Mouse (Mus musculus) natural killer cell, adult 2 months (primary cell): ENCODE results near the gene Retreg3.
"Not testable (repeated sequence)": the region's sequence is repeated elsewhere in the genome, so short reads cannot be mapped to it uniquely, and the experiment has no call there.

Source experiments
- DNase-seq, 2 experiments: peaks; one replicate each; pipeline ENCODE4 v3.0.0; 2022; ENCODE audit warnings: low spot score in 2 of 2

Retreg3 gene

GRCm38 (mm10) chr11:101148751-101149150 is 29.1 kb upstream of the Retreg3 start:
- no peak for DNase-seq

DNA sequence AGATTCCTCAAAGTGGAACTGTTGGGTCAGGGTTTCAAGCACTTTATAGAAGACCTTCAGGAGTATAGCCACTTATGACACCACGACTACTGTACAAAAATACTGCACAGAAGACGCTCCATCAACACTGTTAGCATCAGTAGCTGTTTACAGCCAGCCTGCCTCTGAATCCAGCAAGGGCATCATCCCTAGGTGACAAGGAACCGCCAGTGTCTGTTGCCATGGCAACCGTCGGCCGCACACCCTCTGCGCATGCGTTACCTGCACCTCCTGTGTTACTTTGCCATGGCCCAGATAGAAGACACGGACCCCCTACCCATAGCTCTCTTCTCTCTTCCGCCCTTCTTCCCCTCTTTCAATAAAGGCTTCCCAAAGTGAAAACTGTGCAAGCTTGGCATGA is 26.7 kb upstream of the Retreg3 start:
- DNase-seq, result no peak

DNA sequence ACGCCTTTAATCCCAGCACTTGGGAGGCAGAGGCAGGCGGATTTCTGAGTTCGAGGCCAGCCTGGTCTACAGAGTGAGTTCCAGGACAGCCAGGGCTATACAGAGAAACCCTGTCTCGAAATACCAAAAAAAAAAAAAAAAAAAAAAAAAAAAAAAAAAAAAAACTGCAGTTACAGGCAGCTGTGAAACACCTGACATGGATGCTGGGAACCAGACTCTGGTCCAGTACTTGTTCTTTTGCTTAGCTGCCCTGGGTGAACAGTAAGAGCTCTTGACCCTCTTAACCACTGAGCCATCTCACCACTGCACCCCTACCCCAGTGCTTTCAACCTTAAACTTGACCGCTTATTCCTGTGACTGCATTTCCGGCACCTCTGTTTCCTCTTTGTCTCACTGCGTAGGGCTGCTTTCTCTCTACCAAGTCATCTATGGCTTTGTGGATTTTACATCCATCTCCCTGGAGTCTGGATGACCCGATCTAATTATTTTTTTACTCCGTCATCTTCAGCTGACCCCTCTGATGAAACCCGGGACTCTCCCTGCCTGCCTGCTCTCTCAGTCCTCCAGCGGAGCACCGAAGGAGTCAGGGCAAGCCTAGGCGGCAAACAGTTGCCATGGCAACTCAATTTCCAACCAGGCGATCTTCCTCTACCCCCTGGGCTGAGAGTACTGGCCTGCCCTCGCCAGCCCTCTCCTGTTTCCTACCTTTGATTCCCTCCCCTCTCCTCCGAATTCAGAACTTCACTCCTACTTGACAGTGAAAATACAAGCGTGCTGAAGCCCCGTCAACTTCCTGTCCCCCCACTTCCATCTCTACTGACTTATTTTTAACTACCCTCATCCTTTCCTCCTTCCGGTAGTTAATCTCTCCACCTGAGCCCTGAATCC is 23.9 kb upstream of the Retreg3 start:
- DNase-seq, result peak; percentile 53 to 63

GRCm38 (mm10) chr11:101142215-101142967 is 22.7 kb upstream of the Retreg3 start:
- DNase-seq, result no peak

DNA sequence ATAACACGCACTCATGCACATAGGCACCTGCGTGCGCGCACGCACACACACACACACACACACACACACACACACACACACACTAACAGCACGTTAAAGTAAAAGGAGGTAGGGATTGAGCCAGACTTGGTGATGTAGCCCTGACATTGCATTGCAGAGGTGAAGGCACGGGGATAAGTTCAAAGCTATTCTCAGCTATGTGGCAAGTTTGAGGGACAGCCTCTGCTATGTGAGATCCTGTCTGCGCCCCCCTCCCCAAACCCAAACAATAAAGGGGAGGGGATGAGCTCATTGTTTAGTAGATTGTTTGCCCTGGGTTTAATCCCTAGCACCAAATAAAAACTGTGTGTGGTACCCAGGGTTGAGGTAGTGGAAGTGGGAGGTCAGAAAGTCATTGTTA is 21.4 kb upstream of the Retreg3 start:
- no peak for DNase-seq

DNA sequence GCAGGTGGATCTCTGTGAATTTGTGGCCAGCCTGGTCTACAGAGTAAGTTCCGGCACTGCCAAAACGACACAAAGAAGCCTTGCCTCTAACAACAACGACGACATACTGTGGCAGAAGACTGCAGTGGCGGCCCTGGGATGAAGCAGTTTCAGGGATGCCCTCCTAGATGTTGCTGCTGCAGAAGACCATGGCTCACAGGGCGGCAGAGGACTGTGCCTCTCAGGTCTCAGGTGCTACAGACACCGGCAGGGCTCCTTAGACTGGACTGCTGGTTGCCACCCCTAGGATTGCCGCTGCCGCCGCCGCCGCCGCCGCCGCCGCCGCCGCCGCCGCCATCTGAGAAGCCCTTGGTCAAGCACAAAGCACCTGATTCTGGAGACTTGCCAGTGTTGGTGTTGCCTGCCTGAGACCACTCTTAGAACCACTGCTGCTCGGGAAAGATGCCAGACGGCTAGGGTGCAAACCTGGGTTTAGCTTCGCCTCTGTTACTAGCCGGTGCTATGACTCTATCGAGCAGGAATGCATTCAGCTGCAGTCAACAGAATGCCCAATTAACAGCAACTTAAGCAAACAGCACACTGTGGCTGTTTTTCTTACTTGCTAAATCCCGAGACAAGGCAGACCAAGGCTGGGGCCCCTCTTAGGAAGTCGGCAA is 20.6 kb upstream of the Retreg3 start:
- DNase-seq, result no peak

- no peak for DNase-seq
Measured at GRCm38 (mm10) chr11:101138536-101139181, 19.0 kb upstream of the Retreg3 start.

DNA sequence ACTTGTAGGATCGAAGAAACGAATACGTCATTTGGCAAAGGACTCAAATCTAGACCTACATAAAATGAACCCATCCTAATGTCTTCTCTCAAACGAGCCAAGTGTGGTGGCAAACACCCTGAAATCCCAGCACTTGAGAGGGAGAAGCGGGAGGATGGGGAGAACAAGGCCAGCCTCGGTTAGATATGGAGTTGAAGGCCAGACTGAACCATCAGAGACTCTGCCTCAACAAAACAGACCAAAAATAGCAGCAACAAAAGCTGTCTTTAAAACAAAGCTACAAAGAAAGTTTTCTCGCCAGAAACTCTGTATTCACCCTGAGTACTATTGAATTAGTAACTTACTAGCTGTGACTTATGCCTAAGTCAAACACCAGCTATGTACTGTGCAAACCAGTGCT is 17.3 kb upstream of the Retreg3 start:
- DNase-seq, result no peak

- no peak for DNase-seq
Measured at GRCm38 (mm10) chr11:101134217-101134865, 14.6 kb upstream of the Retreg3 start.

- no peak for DNase-seq
Measured at GRCm38 (mm10) chr11:101133037-101133436, 13.3 kb upstream of the Retreg3 start.

DNA sequence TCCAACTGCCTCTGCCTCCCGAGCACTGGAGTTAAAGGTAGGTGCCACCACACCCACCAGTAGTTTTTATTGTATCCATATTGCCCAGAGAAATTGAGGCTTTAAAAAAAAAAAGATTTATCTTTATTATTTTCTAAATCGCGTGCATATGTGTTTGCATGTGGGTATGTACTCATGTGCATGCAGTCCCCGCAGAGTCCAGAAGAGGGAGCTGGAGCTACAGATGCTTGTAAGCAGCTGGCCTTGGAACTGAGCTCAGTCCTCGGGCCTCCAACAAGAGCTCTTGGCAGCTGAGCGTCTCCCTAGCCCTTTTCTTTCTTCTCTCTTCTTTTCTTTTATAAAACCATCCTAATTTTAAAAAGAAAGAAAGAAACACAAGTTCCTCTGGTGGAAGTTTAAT is 12.0 kb upstream of the Retreg3 start:
- DNase-seq, result no peak

DNA sequence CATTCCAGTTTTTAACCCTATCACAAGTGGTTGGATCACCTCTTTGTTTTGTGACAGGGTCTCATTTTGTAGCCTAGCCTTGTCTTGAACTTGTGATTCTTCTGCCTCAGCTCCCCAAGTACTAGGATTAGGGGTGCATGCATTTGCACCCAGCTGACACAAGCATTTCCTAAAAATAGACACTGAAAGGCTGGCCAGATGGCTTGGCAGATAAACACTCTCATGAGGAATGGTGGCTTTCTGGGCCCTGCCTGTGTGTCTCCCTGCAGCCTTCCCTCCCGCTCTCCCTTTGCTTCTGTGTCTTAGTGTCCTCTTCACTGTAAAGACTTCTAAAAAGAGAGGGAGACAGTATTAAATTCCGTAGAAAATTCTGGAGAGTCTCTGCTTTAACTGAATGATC is 11.5 kb upstream of the Retreg3 start:
- DNase-seq, result no peak

GRCm38 (mm10) chr11:101130056-101130756 is 10.5 kb upstream of the Retreg3 start:
- no peak for DNase-seq

GRCm38 (mm10) chr11:101128996-101129577 is 9.4 kb upstream of the Retreg3 start:
- no peak for DNase-seq

DNA sequence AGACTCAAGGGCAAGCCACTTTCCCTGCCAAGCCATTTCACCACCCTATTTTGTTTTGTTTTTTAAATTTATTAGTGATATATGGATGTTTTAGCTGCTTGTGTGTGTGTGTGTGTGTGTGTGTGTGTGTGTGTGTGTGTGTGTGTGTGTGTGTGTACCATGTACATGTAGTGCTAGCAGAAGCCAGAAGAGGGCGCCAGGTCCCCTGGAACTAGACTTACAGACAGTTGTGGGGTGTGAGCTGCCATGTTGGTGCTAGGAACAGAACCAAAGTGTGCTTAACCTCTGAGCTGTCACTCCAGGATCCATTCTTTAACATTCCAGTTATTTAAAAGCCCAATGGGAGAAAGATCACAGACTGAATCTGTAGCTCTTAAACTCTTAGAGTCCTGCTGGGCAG is 7.4 kb upstream of the Retreg3 start:
- peak in 1 of 2 experiments; percentile 36 for DNase-seq

DNA sequence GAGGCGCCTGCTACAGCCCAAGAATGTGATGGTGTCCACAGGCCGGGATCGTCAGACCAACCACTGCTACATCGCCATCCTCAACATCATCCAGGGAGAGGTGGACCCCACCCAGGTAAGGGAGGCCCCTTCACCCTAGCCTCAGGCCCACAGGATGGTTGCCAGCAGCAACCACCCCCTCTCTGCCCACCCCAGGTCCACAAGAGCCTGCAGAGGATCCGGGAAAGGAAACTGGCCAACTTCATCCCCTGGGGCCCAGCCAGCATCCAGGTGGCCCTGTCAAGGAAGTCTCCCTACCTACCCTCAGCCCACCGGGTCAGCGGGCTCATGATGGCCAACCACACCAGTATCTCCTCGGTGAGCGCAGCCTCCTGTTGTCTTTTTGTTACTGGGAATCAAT is 5.3 kb upstream of the Retreg3 start:
- DNase-seq, result not testable (repeated sequence)

GRCm38 (mm10) chr11:101124494-101124893 is 4.8 kb upstream of the Retreg3 start:
- not testable (repeated sequence) for DNase-seq

GRCm38 (mm10) chr11:101120545-101121188 is 974 bp upstream of the Retreg3 start:
- no peak for DNase-seq

DNA sequence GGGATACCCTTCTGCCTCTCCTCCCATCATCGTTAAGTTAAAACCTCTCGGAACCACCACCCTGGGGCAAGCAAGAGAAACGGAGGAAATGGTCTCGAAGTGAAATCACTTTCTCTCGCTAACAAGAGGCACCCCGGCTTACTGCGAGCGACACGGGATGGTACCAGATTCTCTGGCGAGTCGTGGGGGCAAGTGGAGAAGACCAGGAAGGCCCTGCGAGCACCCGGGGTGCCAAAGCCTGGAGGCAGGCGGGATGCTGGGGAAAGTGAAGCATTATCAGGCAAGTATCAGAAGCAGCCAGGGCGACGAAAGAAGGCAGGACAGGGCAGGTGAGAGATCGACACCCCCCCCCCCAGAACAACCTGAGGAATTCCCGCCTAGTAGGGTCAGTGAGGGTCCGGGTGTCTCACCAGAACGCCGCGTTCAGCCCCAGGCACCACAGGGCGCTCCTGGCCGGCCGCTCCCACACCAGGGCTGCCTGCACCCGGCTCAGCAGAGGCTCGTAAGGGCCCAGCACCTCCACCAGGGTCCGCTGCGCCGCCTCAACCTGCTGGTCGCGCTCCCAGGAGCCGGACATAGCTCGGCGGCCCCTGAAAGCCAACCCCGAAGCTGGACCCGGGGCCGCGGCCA is 447 bp downstream of the Retreg3 start:
- DNase-seq, result no peak
